Mouse (Mus musculus) spleen, postnatal 4 days (tissue): ENCODE results near the gene Tulp2.
"Not testable (repeated sequence)": the region's sequence is repeated elsewhere in the genome, so short reads cannot be mapped to it uniquely, and the experiment has no call there.

Experiments used
- DNase-seq, 2 experiments: peaks; one replicate each; pipeline ENCODE4 v3.0.0; 2022; ENCODE audit warnings: low spot score in 2 of 2

Gene Tulp2

DNA sequence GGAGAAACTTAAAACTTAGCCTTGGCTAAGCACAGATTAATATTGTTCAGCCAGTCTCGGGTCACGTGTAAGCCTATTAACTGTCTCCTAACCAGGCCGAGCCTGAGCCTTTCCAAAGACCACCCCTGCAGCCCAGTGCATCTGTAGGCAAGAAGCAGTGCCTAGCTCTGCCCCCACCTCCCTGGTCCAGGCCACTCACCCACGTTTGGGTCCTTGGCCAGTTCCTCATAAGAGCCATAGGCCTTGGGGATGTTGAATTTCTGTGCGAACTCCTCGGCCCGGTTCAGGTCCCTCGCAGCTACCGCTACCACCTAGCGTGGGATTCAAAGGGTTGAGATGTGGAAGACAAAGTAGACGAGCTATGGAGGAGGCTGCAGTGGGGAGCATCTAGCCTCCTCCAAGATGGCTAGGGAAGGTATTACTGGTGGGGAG, 6.2 kb downstream of the Tulp2 start:
- DNase-seq = no peak

DNA sequence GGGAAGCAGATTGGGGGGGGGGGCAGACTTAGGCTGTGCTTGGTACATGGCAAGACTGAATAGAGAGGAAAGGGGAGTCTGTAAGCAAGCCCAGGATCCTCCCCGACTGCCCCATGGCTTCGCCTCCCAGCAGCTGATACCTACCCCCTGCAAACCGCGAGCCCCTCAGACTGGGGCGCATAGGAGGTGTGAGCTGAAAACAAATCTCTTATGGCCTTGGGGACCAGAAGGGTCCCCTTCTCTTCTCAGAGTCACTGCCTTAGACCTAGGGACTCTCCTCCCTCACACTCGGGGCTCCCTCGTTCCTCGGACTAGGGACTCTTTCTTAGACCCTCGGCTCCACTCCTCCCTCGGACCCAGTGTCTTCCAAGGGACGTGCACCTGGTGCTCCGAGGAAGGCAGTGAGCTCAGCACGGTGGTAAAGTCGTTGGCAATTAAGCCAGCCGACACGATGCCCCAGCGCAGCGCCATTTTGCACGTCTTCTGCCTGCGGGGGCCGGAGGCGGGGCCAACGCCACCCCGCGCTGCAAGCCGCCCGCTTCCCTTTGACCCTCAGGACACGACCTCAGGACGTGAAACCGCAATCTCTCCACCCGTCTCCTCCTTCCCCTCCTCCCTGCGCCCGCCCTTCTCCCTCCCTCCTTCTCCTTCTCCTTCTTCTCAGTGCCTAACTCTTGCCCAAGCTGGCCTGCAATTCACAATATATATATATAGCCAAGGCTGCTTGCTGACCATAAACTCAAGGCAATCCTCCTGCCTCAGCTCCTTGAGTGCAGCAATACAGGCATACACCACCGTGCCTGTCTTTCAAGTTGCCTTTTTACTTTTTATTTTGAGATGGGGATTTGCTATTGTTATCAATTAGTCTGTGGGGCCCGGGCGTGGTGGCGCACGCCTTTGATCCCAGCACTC, 6.9 kb downstream of the Tulp2 start, which contains the start of gene Dhdh:
TSS of gene Dhdh (minus strand) at position 513 of the 912 bp plus-strand sequence.
- peak; percentile 60 to 82 for DNase-seq

GRCm38 (mm10) chr7:45489578-45489977, 7.9 kb downstream of the Tulp2 start:
- no peak for DNase-seq

DNA sequence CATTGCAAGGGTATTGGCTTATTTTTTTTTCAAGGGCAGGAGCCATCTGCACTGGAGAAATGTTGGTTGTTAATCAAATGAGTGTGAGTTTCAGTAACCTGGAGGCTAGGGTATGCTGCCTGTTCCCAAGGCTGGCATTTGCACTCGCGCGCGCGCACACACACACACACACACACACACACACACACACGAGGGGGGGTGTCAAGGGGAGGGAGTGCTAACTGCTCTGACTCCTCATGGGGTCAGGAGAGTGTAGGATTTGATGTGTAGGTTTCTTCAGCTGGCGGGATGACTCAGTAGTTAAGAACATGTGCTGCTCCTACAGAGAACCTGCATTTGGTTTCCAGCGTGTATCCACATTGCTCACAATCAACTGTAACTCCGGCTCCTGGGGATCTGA, 9.1 kb downstream of the Tulp2 start:
- no peak for DNase-seq

- no peak for DNase-seq
These were observed 9.6 kb downstream of the Tulp2 start for GRCm38 (mm10) chr7:45491264-45491663.

- DNase-seq = no peak
These were observed 10.7 kb downstream of the Tulp2 start for GRCm38 (mm10) chr7:45492225-45492844.

DNA sequence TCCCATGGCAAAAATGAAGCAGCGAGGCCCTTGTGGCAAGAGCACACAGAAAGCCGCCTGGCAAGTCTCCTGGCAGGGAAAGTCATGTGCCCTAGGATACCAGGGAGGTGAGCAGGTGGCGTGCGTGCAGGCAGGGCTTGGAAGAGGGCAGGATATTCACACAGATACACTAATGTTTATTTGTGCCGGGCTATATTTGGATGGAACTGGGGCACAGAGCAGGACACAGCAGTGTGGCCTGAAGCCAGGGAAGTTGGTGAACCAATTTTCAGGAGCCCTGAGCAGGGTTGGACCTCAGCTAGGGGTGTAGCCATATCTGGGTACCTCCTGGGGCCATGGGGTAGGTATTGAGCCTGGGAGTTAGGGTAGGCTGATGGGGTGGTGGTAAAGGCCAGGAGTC, 11.3 kb downstream of the Tulp2 start:
- DNase-seq = no peak

GRCm38 (mm10) chr7:45494548-45494947, 12.9 kb downstream of the Tulp2 start:
- no peak for DNase-seq

DNA sequence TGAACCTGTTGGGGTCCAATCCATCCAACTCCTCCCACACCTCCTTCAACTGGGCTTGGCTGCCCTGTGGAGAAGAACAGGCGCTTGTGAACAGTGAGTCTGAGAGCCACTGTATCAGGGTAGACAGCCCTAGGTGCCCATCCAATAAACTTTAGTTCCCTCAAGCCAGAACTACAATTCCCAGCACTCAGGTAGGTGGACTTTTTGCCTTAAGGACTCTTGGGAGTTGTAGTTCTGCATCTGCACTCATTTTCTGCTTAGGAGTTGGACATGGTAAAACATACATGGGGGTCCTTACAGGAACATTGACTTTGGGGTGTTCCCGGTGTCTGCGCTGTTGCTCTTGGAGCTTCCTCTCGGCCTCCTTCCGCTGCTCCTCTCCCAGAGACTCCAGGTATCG, 16.8 kb downstream of the Tulp2 start:
- DNase-seq = no peak

- DNase-seq = no peak
These were observed 25.9 kb downstream of the Tulp2 start for GRCm38 (mm10) chr7:45507583-45507982.

- peak in 1 of 2 experiments; percentile 74 for DNase-seq
These were observed 26.9 kb downstream of the Tulp2 start for GRCm38 (mm10) chr7:45508561-45508960.

- peak in 1 of 2 experiments; percentile 45 for DNase-seq
These were observed 27.7 kb downstream of the Tulp2 start for GRCm38 (mm10) chr7:45509181-45509882.

DNA sequence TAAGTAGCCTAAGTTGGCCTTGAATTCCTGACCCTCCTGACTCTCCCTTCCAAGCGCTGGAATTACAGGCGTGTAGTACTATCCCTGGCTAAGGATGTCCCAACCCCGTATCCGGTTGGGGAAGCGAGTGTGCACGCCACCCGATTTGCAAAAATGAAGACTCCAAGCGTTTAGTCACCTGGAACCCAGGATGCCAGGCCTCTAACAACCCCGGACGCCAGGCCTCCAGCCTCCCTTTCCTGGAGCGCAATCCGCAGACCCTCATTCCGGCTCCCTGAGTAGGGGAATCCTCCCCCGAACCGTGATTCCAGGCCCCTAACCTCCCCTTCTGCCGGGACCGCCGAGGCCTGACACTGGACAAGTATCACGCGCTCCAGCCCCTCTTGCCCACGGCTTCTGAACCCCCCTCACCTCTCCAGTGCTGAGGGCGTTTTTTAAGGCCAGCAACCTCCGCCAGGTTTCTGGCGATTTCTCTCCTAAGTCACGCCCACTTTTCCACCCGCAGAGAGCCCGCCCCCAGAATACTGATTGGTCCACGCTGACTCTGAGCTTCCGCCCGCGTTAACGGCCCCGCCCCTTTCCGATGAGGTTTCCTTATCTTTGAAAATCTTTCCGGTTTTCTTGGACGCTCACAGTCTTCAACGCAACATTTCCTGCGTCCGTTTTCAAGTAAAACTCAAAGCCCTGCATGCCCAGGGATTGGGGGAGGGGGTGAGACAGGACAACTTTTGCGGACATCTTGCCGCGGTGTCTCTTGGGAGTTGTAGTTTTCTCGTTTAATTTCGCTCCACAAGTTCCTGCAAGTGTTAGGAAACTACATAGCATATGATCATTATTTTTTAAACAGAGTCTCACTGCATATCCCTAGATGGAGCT, 28.5 kb downstream of the Tulp2 start, which contains the start of gene Nucb1:
TSS of gene Nucb1 (minus strand) at position 495 of the 876 bp plus-strand sequence.
- DNase-seq = peak; percentile 93 to 94

DNA sequence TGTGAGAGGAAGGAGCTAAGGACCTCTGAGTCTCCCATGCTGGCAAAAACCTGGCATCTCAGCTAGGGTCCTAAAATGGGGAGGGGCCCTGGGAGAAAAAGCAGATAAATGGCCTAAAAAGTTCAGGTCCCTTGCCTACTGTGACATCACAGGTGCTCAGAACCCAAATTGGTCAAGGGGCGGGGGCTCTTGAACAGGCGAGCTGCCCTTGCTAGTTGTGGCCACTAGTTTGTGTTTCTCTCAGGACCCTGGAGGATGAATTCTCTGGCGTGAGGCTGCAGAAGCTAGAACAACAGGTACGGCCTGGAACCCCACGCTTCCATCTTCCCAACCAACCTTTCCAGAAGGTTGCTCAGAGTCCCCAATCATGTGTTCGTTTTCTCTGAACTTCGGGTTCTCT, 32.7 kb downstream of the Tulp2 start:
- DNase-seq = no peak

GRCm38 (mm10) chr7:45515436-45515835, 33.8 kb downstream of the Tulp2 start:
- peak in 1 of 2 experiments; percentile 32 for DNase-seq

DNA sequence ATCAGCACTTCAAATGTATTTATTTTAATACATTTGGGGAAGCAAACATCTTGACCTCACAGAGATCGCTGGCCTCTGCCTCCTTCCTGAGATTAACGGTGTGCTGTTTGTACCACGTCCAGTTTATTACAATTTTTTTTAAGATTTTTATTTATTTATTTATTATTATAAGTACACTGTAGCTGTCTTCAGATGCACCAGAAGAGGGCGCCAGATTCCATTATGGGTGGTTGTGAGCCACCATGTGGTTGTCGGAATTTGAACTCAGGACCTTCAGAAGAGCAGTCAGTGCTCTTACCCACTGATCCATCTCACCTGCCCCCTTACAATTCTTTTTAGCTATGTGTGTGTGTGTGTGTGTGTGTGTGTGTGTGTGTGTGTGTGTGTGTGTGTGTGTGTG, 35.2 kb downstream of the Tulp2 start:
- not testable (repeated sequence) for DNase-seq

DNA sequence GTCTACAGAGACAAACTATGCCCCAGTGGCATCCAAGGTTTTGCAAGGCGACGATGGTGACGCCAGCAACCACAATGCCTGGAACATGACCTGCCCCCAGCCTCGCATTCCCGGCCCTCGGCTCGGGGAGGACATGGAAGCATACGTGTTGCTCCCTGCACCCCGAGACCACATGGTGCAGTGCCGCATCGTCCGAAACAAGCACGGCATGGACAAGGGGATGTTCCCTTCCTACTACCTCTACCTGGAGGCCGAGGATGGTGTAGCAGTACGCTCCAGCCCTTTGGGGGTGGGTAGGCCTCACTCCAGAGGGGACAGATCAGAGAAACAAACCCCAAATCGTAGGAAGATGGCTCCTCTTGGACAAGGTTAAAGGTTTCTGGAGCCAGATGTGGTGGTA, 36.9 kb downstream of the Tulp2 start:
- no peak for DNase-seq

DNA sequence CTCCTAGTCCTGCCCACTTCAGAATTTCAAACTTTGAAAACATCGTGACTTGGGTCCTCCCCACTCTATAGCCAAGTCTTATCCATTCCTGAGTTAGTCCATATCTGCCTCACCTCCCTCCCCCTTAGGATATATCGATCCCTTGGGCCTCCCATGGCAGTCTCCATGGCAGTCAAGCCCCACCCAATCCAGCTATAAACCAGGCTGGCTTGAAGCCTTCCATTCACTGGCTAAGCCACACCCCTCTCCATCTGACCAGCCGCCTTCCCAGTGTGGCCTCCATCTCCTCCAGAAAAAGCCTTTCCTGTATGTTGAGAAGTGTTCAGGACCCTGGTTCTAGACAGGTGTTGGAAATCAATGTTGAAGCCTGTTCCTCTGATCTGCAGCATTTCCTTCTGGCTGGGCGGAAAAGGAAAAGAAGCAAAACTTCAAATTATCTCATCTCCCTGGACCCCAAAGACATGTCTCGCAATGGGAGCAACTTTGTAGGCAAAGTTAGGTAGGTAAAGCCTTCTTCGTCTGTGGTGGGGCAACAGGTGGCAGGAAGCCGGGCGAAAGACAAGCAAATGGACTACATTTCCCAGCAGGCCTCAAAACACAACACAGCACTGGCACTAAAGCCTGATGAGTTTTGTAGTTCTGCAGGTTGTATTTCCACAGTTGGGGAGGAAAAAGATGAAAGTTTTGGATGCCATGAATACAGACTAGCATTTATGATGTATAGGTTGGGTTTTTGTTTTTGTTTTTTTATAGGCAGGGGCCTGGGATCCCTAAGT, 37.9 kb downstream of the Tulp2 start:
- no peak for DNase-seq

- no peak for DNase-seq
These were observed 38.9 kb downstream of the Tulp2 start for GRCm38 (mm10) chr7:45520605-45521004.

- DNase-seq = peak; percentile 82 to 88
These were observed 40.1 kb downstream of the Tulp2 start for GRCm38 (mm10) chr7:45521728-45522184.
